Mouse (Mus musculus) embryonic facial prominence, embryonic 10.5 days (tissue): ENCODE results near the gene Dab1. TPM values are rescaled to one million over a fixed set of nuclear protein-coding genes. Genes with fewer than 3 reads are reported as not detected.

ENCODE experiments used
- DNase-seq: peaks from one replicate; pipeline ENCODE4 v3.0.0-alpha.2; 2017; ENCODE audit warnings: low spot score
- H3K27ac ChIP-seq: fragments of 300-500 bp; sonication (generic); replicated peaks from 2 replicates; pipeline ENCODE4 v1.5.1; 2016; ENCODE audit warnings: mild to moderate bottlenecking
- H3K27me3 ChIP-seq: fragments of 300-500 bp; sonication (generic); replicated peaks from 2 replicates; pipeline ENCODE4 v1.6.1; 2016; ENCODE audit warnings: low read depth, mild to moderate bottlenecking; ENCODE audit not compliant: poor library complexity, severe bottlenecking
- H3K36me3 ChIP-seq: fragments of 300-500 bp; sonication (generic); replicated peaks from 2 replicates; pipeline ENCODE4 v1.6.1; 2016; ENCODE audit warnings: mild to moderate bottlenecking, moderate library complexity
- H3K4me1 ChIP-seq: fragments of 300-500 bp; sonication (generic); 2 replicates; pipeline ENCODE4 v1.6.1; 2016
- H3K4me3 ChIP-seq: fragments of 300-500 bp; sonication (generic); 2 replicates; pipeline ENCODE4 v1.5.1; 2016; ENCODE audit warnings: mild to moderate bottlenecking, moderate library complexity
- H3K9me3 ChIP-seq: fragments of 300-500 bp; sonication (generic); 2 replicates; pipeline ENCODE4 v1.6.1; 2016; ENCODE audit warnings: mild to moderate bottlenecking
- WGBS: fragments of 180-500 bp; shearing (Covaris S2); methylation state at CpG from one replicate; pipeline ENCODE4 v1.1.7; 2016; 5-methylcytosine and 5-hydroxymethylcytosine counted together
- polyA plus RNA-seq: library from polyadenylated mRNA; unstranded; fragments of >200 nt; fragmentation: Nextera tagmentation; extraction: Ambion mirVana; gene quantifications from 2 replicates; pipeline ENCODE4 v1.2.1, GENCODE M21; 2016

Dab1 gene
- polyA plus RNA-seq, 1 experiment from 2014 or later, result 15.6 TPM

DNA sequence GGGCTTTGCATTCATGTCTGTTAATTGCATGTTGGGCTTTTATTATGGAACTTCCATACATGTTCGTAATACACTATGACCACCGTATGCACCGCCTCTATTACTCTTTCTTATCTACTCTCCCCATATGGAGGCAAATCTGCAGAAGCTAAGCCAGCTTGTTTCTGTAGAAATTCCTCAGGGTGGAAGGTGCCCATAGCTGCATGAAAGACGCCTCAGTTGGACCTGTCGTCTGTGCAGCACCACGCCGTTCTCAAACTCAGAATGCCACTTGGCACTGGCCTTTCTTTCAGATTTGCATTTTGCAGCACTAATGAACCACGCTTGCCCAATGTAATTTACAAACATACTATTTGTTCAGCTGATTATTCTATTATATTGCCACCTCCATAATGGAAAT, 1150.4 kb downstream of the Dab1 start:
- DNase-seq, result no peak
- H3K36me3 ChIP-seq, result no peaks in the 10 kb centered on the region
- H3K4me3 ChIP-seq, result no peak overlapping the region
- no peaks in the 10 kb centered on the region for H3K9me3 ChIP-seq
- H3K27me3 ChIP-seq, result 0 out of 2 replicates have a peak, but pooled peaks cover 19% of the 10 kb centered on the region
- no peak overlapping the region for H3K27ac ChIP-seq
- H3K4me1 ChIP-seq, result no peaks in the 10 kb centered on the region
- WGBS, result 89% methylated on average over 8 of the region's 8 CpGs

DNA sequence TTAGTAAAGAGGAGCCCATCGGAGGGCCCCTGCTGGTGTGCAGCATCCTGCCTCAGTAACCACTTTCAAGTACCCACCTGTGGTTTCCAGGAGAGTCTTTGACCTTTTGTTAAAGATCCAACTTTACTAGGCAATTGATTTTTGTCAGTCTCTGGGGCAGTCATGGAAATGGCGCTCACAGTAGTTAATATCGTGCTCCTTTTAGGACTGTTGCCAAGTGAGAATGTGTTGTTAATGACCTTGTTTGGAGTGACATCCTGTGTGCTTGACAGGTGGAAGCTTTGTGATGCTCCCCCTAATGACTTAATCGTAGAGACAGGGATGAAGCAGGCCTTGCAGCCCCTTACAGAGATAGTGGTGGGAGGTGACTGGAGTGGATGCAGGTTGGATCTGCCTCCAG, 1151.2 kb downstream of the Dab1 start:
- 76% methylated on average over 4 of the region's 4 CpGs for WGBS
- Histone ChIP-seq H3K36me3 (no peaks in the 10 kb centered on the region), H3K4me3 (no peak overlapping the region), H3K27ac (no peak overlapping the region), H3K9me3 (no peaks in the 10 kb centered on the region), H3K27me3 (0 out of 2 replicates have a peak, but pooled peaks cover 19% of the 10 kb centered on the region), H3K4me1 (no peaks in the 10 kb centered on the region)
- DNase-seq, result no peak

DNA sequence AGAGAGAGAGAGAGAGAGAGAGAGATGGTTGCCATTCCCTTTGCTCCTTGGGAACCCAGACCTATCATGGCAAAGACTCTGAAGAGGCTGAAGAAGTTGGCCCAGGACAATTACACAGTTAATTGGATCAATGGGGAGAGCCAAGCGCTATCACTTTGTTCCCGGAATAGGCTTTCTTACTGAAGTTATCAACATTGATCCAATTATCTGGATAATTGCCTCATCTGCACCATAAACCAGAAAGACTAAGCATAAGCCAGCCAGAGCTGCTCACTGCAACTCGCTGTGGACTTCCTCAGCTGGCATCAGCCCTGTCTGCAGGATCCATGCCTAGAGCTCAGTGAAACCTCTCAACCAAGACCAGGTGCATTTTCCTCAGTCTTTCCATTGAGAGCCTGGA, 1156.4 kb downstream of the Dab1 start:
- Histone ChIP-seq H3K36me3 (no peaks in the 10 kb centered on the region), H3K27ac (no peak overlapping the region), H3K4me1 (no peaks in the 10 kb centered on the region), H3K4me3 (no peak overlapping the region), H3K27me3 (0 out of 2 replicates have a peak, but pooled peaks cover 3% of the 10 kb centered on the region), H3K9me3 (no peaks in the 10 kb centered on the region)
- DNase-seq, result no peak
- 57% methylated on average over 3 of the region's 3 CpGs for WGBS

DNA sequence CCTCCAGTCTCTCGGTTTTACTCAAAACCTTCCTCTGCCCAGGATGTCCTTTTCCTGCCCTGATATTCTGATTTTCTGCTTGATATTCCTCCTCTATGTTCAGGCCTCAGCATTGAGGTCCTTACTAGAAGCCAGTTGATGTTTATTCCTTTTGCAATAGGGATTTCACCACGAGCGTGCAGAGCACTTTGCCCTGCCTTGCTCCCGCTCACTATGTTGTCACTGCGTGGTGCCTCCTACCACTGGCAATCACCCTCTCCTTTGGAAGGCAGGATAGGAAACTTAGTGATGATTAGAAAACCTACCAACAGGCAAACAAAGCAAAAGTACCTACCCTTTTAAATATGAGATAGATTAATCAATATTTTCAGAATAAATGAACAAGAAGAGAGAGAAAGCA, 1160.3 kb downstream of the Dab1 start:
- Histone ChIP-seq H3K27ac (no peak overlapping the region), H3K4me1 (no peaks in the 10 kb centered on the region), H3K9me3 (no peaks in the 10 kb centered on the region), H3K4me3 (no peak overlapping the region), H3K27me3 (no peaks in the 10 kb centered on the region), H3K36me3 (no peaks in the 10 kb centered on the region)
- DNase-seq, result no peak
- 87% methylated on average over 5 of the region's 5 CpGs for WGBS

DNA sequence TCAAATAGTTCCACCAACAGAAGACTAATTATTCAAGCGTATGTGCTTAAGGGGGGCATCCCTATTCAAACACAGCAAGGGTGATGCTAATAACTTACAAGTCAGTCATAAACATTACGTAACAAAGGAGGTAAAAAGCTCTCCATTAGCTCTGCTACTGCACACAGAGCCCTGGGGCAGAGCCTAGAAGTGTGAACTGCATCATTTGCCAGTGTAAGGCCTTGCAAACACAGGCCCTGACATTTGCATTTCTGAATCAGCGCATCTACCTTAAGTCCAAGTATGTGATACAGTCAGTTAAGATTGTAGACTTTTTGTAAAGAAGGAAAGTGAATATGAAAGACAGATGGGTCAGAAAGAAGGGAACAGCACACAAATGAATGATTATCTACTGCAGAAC, 1162.3 kb downstream of the Dab1 start:
- H3K4me3 ChIP-seq, result no peak overlapping the region
- H3K9me3 ChIP-seq, result no peaks in the 10 kb centered on the region
- no peaks in the 10 kb centered on the region for H3K4me1 ChIP-seq
- no peaks in the 10 kb centered on the region for H3K36me3 ChIP-seq
- no peak overlapping the region for H3K27ac ChIP-seq
- no peak for DNase-seq
- 91% methylated on average over 3 of the region's 3 CpGs for WGBS
- H3K27me3 ChIP-seq, result no peaks in the 10 kb centered on the region

DNA sequence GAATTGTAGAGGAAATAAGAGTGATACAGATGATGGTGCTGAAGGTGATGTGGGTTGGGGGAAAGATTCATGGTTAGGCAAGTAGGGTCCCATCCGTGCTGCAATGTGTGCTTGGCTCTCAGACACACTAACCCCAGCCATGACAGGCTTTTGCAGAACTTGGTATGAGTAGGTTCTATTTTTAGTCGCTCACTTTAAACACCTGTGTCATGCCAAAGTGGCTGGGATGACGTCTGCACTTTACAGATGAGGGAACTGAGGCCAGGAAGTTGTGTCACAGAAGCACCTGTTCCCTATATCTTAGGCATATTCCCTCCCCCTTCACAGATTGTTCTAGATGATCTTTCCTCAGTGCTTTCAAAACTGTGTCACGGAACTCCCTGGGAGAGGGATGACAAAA, 1163.2 kb downstream of the Dab1 start:
- DNase-seq, result no peak
- 82% methylated on average over 4 of the region's 4 CpGs for WGBS

DNA sequence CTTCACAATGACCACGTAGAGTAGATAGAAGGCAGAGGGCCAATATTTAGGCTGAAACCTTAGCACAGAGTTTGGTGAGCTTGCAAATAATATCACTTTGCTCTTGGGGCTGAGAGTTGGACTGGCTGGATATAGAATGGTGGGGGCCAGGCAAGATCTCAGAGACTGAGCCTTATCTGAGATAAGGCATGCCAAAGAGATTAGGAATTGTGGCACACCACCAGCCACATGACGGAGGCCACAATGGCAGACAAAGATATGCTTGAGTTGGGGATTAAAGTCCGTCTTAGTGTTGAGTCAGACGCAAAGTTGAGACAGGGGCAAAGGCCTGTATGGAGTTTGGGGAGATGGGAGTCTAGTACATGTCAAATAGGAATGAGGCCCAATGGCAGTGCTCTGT, 1173.0 kb downstream of the Dab1 start:
- Histone ChIP-seq H3K27me3 (no peaks in the 10 kb centered on the region), H3K36me3 (no peaks in the 10 kb centered on the region), H3K4me1 (peaks cover 5% of the 10 kb centered on the region; the same call in 1 of the 2 replicates), H3K9me3 (no peaks in the 10 kb centered on the region), H3K27ac (no peak overlapping the region), H3K4me3 (no peak overlapping the region)
- no peak for DNase-seq
- WGBS, result 89% methylated on average over 4 of the region's 4 CpGs

More for the DNA sequence above, 1163.2 kb downstream of the Dab1 start:
- Histone ChIP-seq H3K36me3 (no peaks in the 10 kb centered on the region), H3K27me3 (no peaks in the 10 kb centered on the region), H3K4me3 (no peak overlapping the region), H3K27ac (no peak overlapping the region), H3K9me3 (no peaks in the 10 kb centered on the region), H3K4me1 (no peaks in the 10 kb centered on the region)
